In the genomic region with DNA sequence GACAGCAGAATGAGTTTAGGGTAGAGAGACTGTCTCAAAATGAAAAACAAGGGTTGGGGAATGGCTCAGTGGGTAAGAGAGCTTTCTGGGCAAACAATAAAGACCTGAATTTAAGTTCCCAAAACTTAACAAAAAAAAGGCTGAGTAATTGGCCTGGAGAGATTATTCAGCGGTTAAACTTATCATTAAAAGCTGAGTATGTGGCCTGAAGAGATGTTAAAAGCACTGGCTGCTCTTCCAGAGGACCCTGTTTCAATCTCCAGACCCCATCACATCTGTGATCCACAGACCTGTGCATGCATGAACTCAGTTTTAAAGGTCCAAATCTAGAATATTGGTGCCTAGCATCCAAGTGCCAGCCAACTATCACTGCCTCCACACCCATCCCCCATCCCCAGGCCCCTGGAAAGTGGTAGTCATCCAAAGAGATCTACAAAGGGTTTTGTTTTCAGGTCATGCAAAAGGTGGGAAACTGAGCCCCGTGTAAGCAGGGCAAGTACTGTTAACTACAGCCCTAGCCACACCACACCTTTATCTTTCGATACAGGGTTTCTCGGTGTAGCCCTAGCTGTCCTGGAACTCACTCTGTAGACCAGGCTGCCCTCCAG, we compare ENCODE assay signal across 8 mouse cellular contexts. TPM values are rescaled to one million over a fixed set of nuclear protein-coding genes. Genes with fewer than 3 reads are reported as not detected.
DNase-seq lines count a peak whose midpoint lies in the region; ATAC-seq and TF ChIP-seq lines count a peak whose summit lies in the region.

No protein-coding gene starts in this region.

- intact Hi-C loops in gastrocnemius, adult 2 months (cut with DNase I), result loop anchor here (1.0 kb wide), 1 partner anchor 20 kb away; a partner anchor contains a TSS

- H3K4me1 ChIP-seq in lung, embryonic 16.5 days (replicated peaks; ENCODE audit: control insufficient read depth, insufficient read depth, low read length), result peaks cover 20% of the 10 kb centered on the region
- peaks cover 12% of the 10 kb centered on the region for H3K4me1 ChIP-seq in heart, postnatal 0 days (ENCODE audit: control insufficient read depth, insufficient read depth)
- H3K4me1 ChIP-seq in neural tube, embryonic 13.5 days (replicated peaks), result peaks cover 22% of the 10 kb centered on the region

- no peaks in the 10 kb centered on the region for H3K27me3 ChIP-seq in lung, embryonic 16.5 days (ENCODE audit: control insufficient read depth, insufficient read depth, low read depth, low read length)
- H3K27me3 ChIP-seq in heart, postnatal 0 days (ENCODE audit: control insufficient read depth, insufficient read depth, low read length), result no peaks in the 10 kb centered on the region
- no peaks in the 10 kb centered on the region for H3K27me3 ChIP-seq in neural tube, embryonic 13.5 days

- peak overlapping the region; percentile 100 for H3K27ac ChIP-seq in gastrocnemius, adult 2 months
- no peak overlapping the region for H3K27ac ChIP-seq in lung, embryonic 16.5 days (ENCODE audit: low read length)
- peak overlapping the region; percentile 72 for H3K27ac ChIP-seq in heart, postnatal 0 days (ENCODE audit: low read depth)
- no peak overlapping the region for H3K27ac ChIP-seq in neural tube, embryonic 13.5 days (replicated peaks)

- no peaks in the 10 kb centered on the region for H3K9me3 ChIP-seq in lung, embryonic 16.5 days (ENCODE audit: control insufficient read depth, low read length)
- no peaks in the 10 kb centered on the region for H3K9me3 ChIP-seq in heart, postnatal 0 days (replicated peaks; ENCODE audit: control insufficient read depth, low read length)
- no peaks in the 10 kb centered on the region for H3K9me3 ChIP-seq in neural tube, embryonic 13.5 days

- no peak for TF ChIP-seq CTCF in gastrocnemius, adult 2 months (IDR thresholded peaks at IDR 0.05)
- TF ChIP-seq CTCF in heart, postnatal 0 days (IDR thresholded peaks at IDR 0.05; ENCODE audit: low read depth), result no peak

- peaks cover 27% of the 10 kb centered on the region for H3K36me3 ChIP-seq in lung, embryonic 16.5 days (ENCODE audit: control insufficient read depth, insufficient read depth, low read length)
- peaks cover 49% of the 10 kb centered on the region for H3K36me3 ChIP-seq in heart, postnatal 0 days (replicated peaks; ENCODE audit: control insufficient read depth, insufficient read depth, low read length)
- H3K36me3 ChIP-seq in neural tube, embryonic 13.5 days, result peaks cover 15% of the 10 kb centered on the region

- no peak for DNase-seq in gastrocnemius, adult 2 months
- no peak for DNase-seq in gastrocnemius, postnatal 25 days
- DNase-seq in lung, postnatal 25 days (ENCODE audit: low spot score), result no peak
- no peak for DNase-seq in heart, postnatal 0 days (ENCODE audit: low spot score)
- no peak for DNase-seq in B cell, adult 2 months
- DNase-seq in layer of hippocampus, postnatal 25 days (ENCODE audit: extremely low spot score in 1 of 2, low spot score in 1 of 2), result no peak

- H3K9ac ChIP-seq in lung, embryonic 16.5 days (ENCODE audit: low read length), result no peak overlapping the region
- H3K9ac ChIP-seq in heart, postnatal 0 days (replicated peaks; ENCODE audit: low read depth, low read length), result no peak overlapping the region
- no peak overlapping the region for H3K9ac ChIP-seq in neural tube, embryonic 13.5 days

- H3K4me2 ChIP-seq in lung, embryonic 16.5 days (ENCODE audit: low read depth, low read length), result peak overlapping the region; percentile 54
- no peak overlapping the region; the same call in 1 of the 2 replicates for H3K4me2 ChIP-seq in heart, postnatal 0 days (ENCODE audit: low read depth, low read length)
- H3K4me2 ChIP-seq in neural tube, embryonic 13.5 days, result peak overlapping the region; percentile 48; the same call in 1 of the 2 replicates

- no peak for TF ChIP-seq EP300 in heart, postnatal 0 days (IDR thresholded peaks at IDR 0.05; ENCODE audit: low read depth)

- H3K4me3 ChIP-seq in gastrocnemius, adult 2 months, result peak overlapping the region; percentile 62
- H3K4me3 ChIP-seq in lung, embryonic 16.5 days (ENCODE audit: low read length), result no peak overlapping the region
- no peak overlapping the region for H3K4me3 ChIP-seq in heart, postnatal 0 days (ENCODE audit: low read depth, low read length)
- 0 out of 2 replicates have a peak overlapping the region, but pooled peaks have one; percentile 14 for H3K4me3 ChIP-seq in neural tube, embryonic 13.5 days

- WGBS in lung, embryonic 16.5 days, result 47% methylated on average over 4 of the region's 4 CpGs
- 29% methylated on average over 4 of the region's 4 CpGs for WGBS in heart, postnatal 0 days
- 47% methylated on average over 4 of the region's 4 CpGs for WGBS in neural tube, embryonic 13.5 days

- no peak for ATAC-seq in lung, embryonic 16.5 days (ENCODE audit: low read depth)
- no peak for ATAC-seq in heart, postnatal 0 days (ENCODE audit: insufficient read depth, low read depth)
- ATAC-seq in neural tube, embryonic 13.5 days (ENCODE audit: low read depth), result no peak

RNA-seq across cellular contexts. Expression of a gene that starts 1.9 kb away (rescaled TPM):
- total RNA-seq in gastrocnemius, adult 2 months (2021), result 10 to 100 TPM; 85.7 to 97.4 TPM
- 100 to 1,000 TPM in 1 of 2 experiments, 10 to 100 TPM in 1; 86.8 to 101 TPM for total RNA-seq in gastrocnemius, postnatal 25 days (2021)
- polyA plus RNA-seq in lung, embryonic 16.5 days (2015; fragmentation: Nextera tagmentation; extraction: Ambion mirVana), result 185 and 189 TPM in 2 replicates
- 81.6 and 102 TPM in 2 replicates for total RNA-seq in heart, postnatal 0 days (2014; rRNA removed; ENCODE audit: low replicate concordance)
- 120 and 128 TPM in 2 replicates for polyA plus RNA-seq in heart, postnatal 0 days (2015; fragmentation: Nextera tagmentation; extraction: Ambion mirVana)
- 128 and 148 TPM in 2 replicates for polyA plus RNA-seq in neural tube, embryonic 13.5 days (2015; fragmentation: Nextera tagmentation; extraction: Ambion mirVana)
- 100 to 1,000 TPM; 118 to 133 TPM for total RNA-seq in layer of hippocampus, postnatal 25 days (2021)

RNA-seq across cellular contexts. Expression of a gene that starts 19.6 kb away (rescaled TPM):
- 10 to 100 TPM; 31.4 to 38.7 TPM for total RNA-seq in gastrocnemius, adult 2 months (2021)
- total RNA-seq in gastrocnemius, postnatal 25 days (2021), result 10 to 100 TPM; 44.5 to 66.1 TPM
- polyA plus RNA-seq in lung, embryonic 16.5 days (2015; fragmentation: Nextera tagmentation; extraction: Ambion mirVana), result 95.0 and 109 TPM in 2 replicates
- 66.7 and 80.0 TPM in 2 replicates for total RNA-seq in heart, postnatal 0 days (2014; rRNA removed; ENCODE audit: low replicate concordance)
- polyA plus RNA-seq in heart, postnatal 0 days (2015; fragmentation: Nextera tagmentation; extraction: Ambion mirVana), result 47.5 and 48.7 TPM in 2 replicates
- 9.3 and 12.6 TPM in 2 replicates for polyA plus RNA-seq in neural tube, embryonic 13.5 days (2015; fragmentation: Nextera tagmentation; extraction: Ambion mirVana)
- total RNA-seq in layer of hippocampus, postnatal 25 days (2021), result 1 to 10 TPM; 4.5 to 5.5 TPM

RNA-seq across cellular contexts. Expression of a gene that starts 25.6 kb away (rescaled TPM):
- total RNA-seq in gastrocnemius, adult 2 months (2021), result 1,000 to 10,000 TPM; 1,391 to 1,893 TPM
- total RNA-seq in gastrocnemius, postnatal 25 days (2021), result 1,000 to 10,000 TPM; 1,236 to 1,328 TPM
- 755 and 791 TPM in 2 replicates for polyA plus RNA-seq in lung, embryonic 16.5 days (2015; fragmentation: Nextera tagmentation; extraction: Ambion mirVana)
- total RNA-seq in heart, postnatal 0 days (2014; rRNA removed; ENCODE audit: low replicate concordance), result 292 and 404 TPM in 2 replicates
- 632 and 642 TPM in 2 replicates for polyA plus RNA-seq in heart, postnatal 0 days (2015; fragmentation: Nextera tagmentation; extraction: Ambion mirVana)
- 1,338 and 1,452 TPM in 2 replicates for polyA plus RNA-seq in neural tube, embryonic 13.5 days (2015; fragmentation: Nextera tagmentation; extraction: Ambion mirVana)
- total RNA-seq in layer of hippocampus, postnatal 25 days (2021), result 1,000 to 10,000 TPM; 1,670 to 1,760 TPM

Comparison
In these comparisons a context has a peak if more than half of its experiments do, and no peak if none do; other contexts are left out.
1. H3K27ac ChIP-seq: peak in gastrocnemius, adult 2 months (single experiment) and heart, postnatal 0 days (single experiment); none in lung, embryonic 16.5 days (single experiment) and neural tube, embryonic 13.5 days (single experiment).
2. H3K4me3 ChIP-seq: peak in gastrocnemius, adult 2 months (single experiment) and neural tube, embryonic 13.5 days (single experiment); none in lung, embryonic 16.5 days (single experiment) and heart, postnatal 0 days (single experiment).
3. RNA of a gene that starts 19.6 kb away (total RNA-seq): 66.7 to 80.0 TPM in heart, postnatal 0 days, 44.5 to 66.1 TPM in gastrocnemius, postnatal 25 days and 31.4 to 38.7 TPM in gastrocnemius, adult 2 months; 4.5 to 5.5 TPM in layer of hippocampus, postnatal 25 days; every median in the first group is over 4 times any median in the second.